Mouse (Mus musculus): Measurements from ENCODE around the gene Rps8. TPM values are rescaled to one million over a fixed set of nuclear protein-coding genes. Genes with fewer than 3 reads are reported as not detected.

The Rps8 gene
- polyA plus RNA-seq, 1 experiment from 2014 or later: 829 TPM

- WGBS: 62% methylated on average over 16 of the region's 17 CpGs
Measured at GRCm38 (mm10) chr4:117138295-117139216, 17.5 kb downstream of the Rps8 start.

DNA sequence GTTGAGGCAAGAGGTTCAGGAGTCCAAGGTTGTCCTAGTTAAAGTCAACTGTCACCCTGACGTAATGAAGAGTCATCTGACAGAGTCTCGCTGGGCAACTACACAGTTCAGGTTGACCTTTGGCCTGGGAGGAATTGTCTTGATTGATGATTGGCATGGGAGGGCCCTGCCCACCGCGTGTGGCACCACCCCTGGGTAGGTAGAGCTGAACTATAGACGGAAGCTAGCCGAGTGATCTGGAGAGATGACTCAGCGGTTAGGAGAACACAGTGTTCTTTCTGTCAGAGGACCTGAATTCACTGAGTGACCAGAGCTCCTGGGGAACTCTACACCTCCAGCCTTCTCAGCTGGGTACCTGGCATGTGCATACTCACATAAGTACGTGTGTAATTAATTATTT, 20.0 kb downstream of the Rps8 start:
- Histone ChIP-seq H3K36me3 (ENCODE audit: control insufficient read depth, insufficient read depth, low read length) (no peaks in the 10 kb centered on the region), H3K4me3 (replicated peaks; ENCODE audit: low read length) (no peak overlapping the region), H3K9me3 (replicated peaks; ENCODE audit: control insufficient read depth, low read length) (no peaks in the 10 kb centered on the region), H3K4me1 (ENCODE audit: control insufficient read depth, insufficient read depth, low read length) (peaks cover 13% of the 10 kb centered on the region), H3K27ac (ENCODE audit: low read length) (peak overlapping the region; percentile 85), H3K4me2 (ENCODE audit: low read depth, low read length) (no peak overlapping the region), H3K9ac (ENCODE audit: low read length) (no peak overlapping the region), H3K27me3 (ENCODE audit: control insufficient read depth, insufficient read depth, low read length) (0 out of 2 replicates have a peak, but pooled peaks cover 4% of the 10 kb centered on the region)
- ATAC-seq (ENCODE audit: insufficient read depth, low FRiP score): peak; percentile 69; the same call in 1 of the 2 replicates
- WGBS: 23% methylated on average over 8 of the region's 8 CpGs

More at GRCm38 (mm10) chr4:117138295-117139216, 17.5 kb downstream of the Rps8 start:
- no peak overlapping the region for H3K9ac ChIP-seq (ENCODE audit: low read length)
- H3K9me3 ChIP-seq (replicated peaks; ENCODE audit: control insufficient read depth, low read length): no peaks in the 10 kb centered on the region
- peaks cover 6% of the 10 kb centered on the region; the same call in 1 of the 2 replicates for H3K4me1 ChIP-seq (ENCODE audit: control insufficient read depth, insufficient read depth, low read length)
- ATAC-seq (ENCODE audit: insufficient read depth, low FRiP score): no peak
- no peaks in the 10 kb centered on the region for H3K27me3 ChIP-seq (ENCODE audit: control insufficient read depth, insufficient read depth, low read length)
- no peak overlapping the region for H3K4me3 ChIP-seq (replicated peaks; ENCODE audit: low read length)
- H3K36me3 ChIP-seq (ENCODE audit: control insufficient read depth, insufficient read depth, low read length): no peaks in the 10 kb centered on the region
- no peak overlapping the region for H3K4me2 ChIP-seq (ENCODE audit: low read depth, low read length)
- no peak overlapping the region for H3K27ac ChIP-seq (ENCODE audit: low read length)

DNA sequence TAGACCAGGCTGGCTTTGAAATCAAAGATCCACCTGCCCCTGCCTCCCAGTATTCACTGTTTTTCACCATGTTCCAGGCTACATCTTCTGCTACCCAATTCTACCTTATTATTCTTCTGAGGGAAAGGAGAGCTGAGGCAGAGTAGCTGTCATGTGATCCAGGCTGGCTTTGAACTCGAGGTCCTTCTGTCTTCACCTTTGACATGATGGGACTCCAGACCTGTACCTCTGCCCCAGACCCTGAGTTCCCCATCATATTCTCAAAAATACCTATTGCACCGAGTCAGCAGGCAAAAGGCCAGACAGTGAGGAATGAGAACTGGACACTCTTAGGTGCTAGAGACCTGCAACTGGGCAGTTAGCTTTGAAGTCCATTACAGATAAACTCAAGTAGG, 21.4 kb downstream of the Rps8 start:
- Histone ChIP-seq H3K27ac (ENCODE audit: low read length) (no peak overlapping the region), H3K9me3 (replicated peaks; ENCODE audit: control insufficient read depth, low read length) (no peaks in the 10 kb centered on the region), H3K4me1 (ENCODE audit: control insufficient read depth, insufficient read depth, low read length) (peaks cover 13% of the 10 kb centered on the region), H3K4me3 (replicated peaks; ENCODE audit: low read length) (no peak overlapping the region), H3K27me3 (ENCODE audit: control insufficient read depth, insufficient read depth, low read length) (0 out of 2 replicates have a peak, but pooled peaks cover 4% of the 10 kb centered on the region), H3K36me3 (ENCODE audit: control insufficient read depth, insufficient read depth, low read length) (no peaks in the 10 kb centered on the region), H3K9ac (ENCODE audit: low read length) (peak overlapping the region; percentile 61), H3K4me2 (ENCODE audit: low read depth, low read length) (no peak overlapping the region)
- 26% methylated on average over 2 of the region's 2 CpGs for WGBS
- ATAC-seq (ENCODE audit: insufficient read depth, low FRiP score): no peak

- H3K9ac ChIP-seq (ENCODE audit: low read length): peak within 1 kb of the TSS; percentile 91
- peak within 1 kb of the TSS; percentile 61 for H3K4me3 ChIP-seq (replicated peaks; ENCODE audit: low read length)
- H3K4me1 ChIP-seq (ENCODE audit: control insufficient read depth, insufficient read depth, low read length): peaks cover 13% of the 10 kb centered on the region
- WGBS: 2% methylated on average over 48 of the region's 48 CpGs
- H3K9me3 ChIP-seq (replicated peaks; ENCODE audit: control insufficient read depth, low read length): no peaks in the 10 kb centered on the region
- 0 out of 2 replicates have a peak, but pooled peaks cover 4% of the 10 kb centered on the region for H3K27me3 ChIP-seq (ENCODE audit: control insufficient read depth, insufficient read depth, low read length)
- H3K4me2 ChIP-seq (ENCODE audit: low read depth, low read length): peak within 1 kb of the TSS; percentile 93
- H3K36me3 ChIP-seq (ENCODE audit: control insufficient read depth, insufficient read depth, low read length): no peaks in the 10 kb centered on the region
- peak; percentile 91 for ATAC-seq (ENCODE audit: insufficient read depth, low FRiP score)
- H3K27ac ChIP-seq (ENCODE audit: low read length): peak within 1 kb of the TSS; percentile 26; the same call in 1 of the 2 replicates
Measured at GRCm38 (mm10) chr4:117133817-117134600, 22.0 kb downstream of the Rps8 start, which contains the start of gene Plk3. Gene Plk3 (minus strand): TSS chr4:117133963.

- H3K4me2 ChIP-seq (ENCODE audit: low read depth, low read length): peak overlapping the region; percentile 93
- no peaks in the 10 kb centered on the region for H3K9me3 ChIP-seq (replicated peaks; ENCODE audit: control insufficient read depth, low read length)
- 0 out of 2 replicates have a peak, but pooled peaks cover 4% of the 10 kb centered on the region for H3K27me3 ChIP-seq (ENCODE audit: control insufficient read depth, insufficient read depth, low read length)
- peaks cover 5% of the 10 kb centered on the region; the same call in 1 of the 2 replicates for H3K36me3 ChIP-seq (ENCODE audit: control insufficient read depth, insufficient read depth, low read length)
- peaks cover 13% of the 10 kb centered on the region for H3K4me1 ChIP-seq (ENCODE audit: control insufficient read depth, insufficient read depth, low read length)
- H3K27ac ChIP-seq (ENCODE audit: low read length): no peak overlapping the region
- H3K4me3 ChIP-seq (replicated peaks; ENCODE audit: low read length): peak overlapping the region; percentile 61
- H3K9ac ChIP-seq (ENCODE audit: low read length): peak overlapping the region; percentile 91
- WGBS: under 1% methylated on average over 42 of the region's 42 CpGs
- ATAC-seq (ENCODE audit: insufficient read depth, low FRiP score): peak; percentile 0; the same call in 1 of the 2 replicates
Measured at GRCm38 (mm10) chr4:117133366-117133796, 22.7 kb downstream of the Rps8 start.

GRCm38 (mm10) chr4:117132794-117133143, 23.3 kb downstream of the Rps8 start:
- H3K4me1 ChIP-seq (ENCODE audit: control insufficient read depth, insufficient read depth, low read length): peaks cover 13% of the 10 kb centered on the region
- no peak for ATAC-seq (ENCODE audit: insufficient read depth, low FRiP score)
- H3K9ac ChIP-seq (ENCODE audit: low read length): peak overlapping the region; percentile 91
- H3K27me3 ChIP-seq (ENCODE audit: control insufficient read depth, insufficient read depth, low read length): 0 out of 2 replicates have a peak, but pooled peaks cover 4% of the 10 kb centered on the region
- no peaks in the 10 kb centered on the region for H3K9me3 ChIP-seq (replicated peaks; ENCODE audit: control insufficient read depth, low read length)
- peaks cover 7% of the 10 kb centered on the region; the same call in 1 of the 2 replicates for H3K36me3 ChIP-seq (ENCODE audit: control insufficient read depth, insufficient read depth, low read length)
- 25% methylated on average over 11 of the region's 11 CpGs for WGBS
- H3K4me2 ChIP-seq (ENCODE audit: low read depth, low read length): peak overlapping the region; percentile 93
- peak overlapping the region; percentile 61 for H3K4me3 ChIP-seq (replicated peaks; ENCODE audit: low read length)
- no peak overlapping the region for H3K27ac ChIP-seq (ENCODE audit: low read length)

GRCm38 (mm10) chr4:117131890-117132793, 23.9 kb downstream of the Rps8 start:
- no peaks in the 10 kb centered on the region for H3K9me3 ChIP-seq (replicated peaks; ENCODE audit: control insufficient read depth, low read length)
- ATAC-seq (ENCODE audit: insufficient read depth, low FRiP score): no peak
- H3K27ac ChIP-seq (ENCODE audit: low read length): no peak overlapping the region
- peaks cover 13% of the 10 kb centered on the region for H3K4me1 ChIP-seq (ENCODE audit: control insufficient read depth, insufficient read depth, low read length)
- peak overlapping the region; percentile 91; the same call in 1 of the 2 replicates for H3K9ac ChIP-seq (ENCODE audit: low read length)
- 0 out of 2 replicates have a peak, but pooled peaks cover 4% of the 10 kb centered on the region for H3K27me3 ChIP-seq (ENCODE audit: control insufficient read depth, insufficient read depth, low read length)
- H3K4me2 ChIP-seq (ENCODE audit: low read depth, low read length): peak overlapping the region; percentile 93
- 40% methylated on average over 7 of the region's 7 CpGs for WGBS
- H3K36me3 ChIP-seq (ENCODE audit: control insufficient read depth, insufficient read depth, low read length): peaks cover 7% of the 10 kb centered on the region; the same call in 1 of the 2 replicates
- H3K4me3 ChIP-seq (replicated peaks; ENCODE audit: low read length): peak overlapping the region; percentile 61

- peaks cover 7% of the 10 kb centered on the region; the same call in 1 of the 2 replicates for H3K36me3 ChIP-seq (ENCODE audit: control insufficient read depth, insufficient read depth, low read length)
- WGBS: 69% methylated on average over 6 of the region's 6 CpGs
Measured at GRCm38 (mm10) chr4:117131198-117131597, 24.8 kb downstream of the Rps8 start.

More at GRCm38 (mm10) chr4:117131198-117131597, 24.8 kb downstream of the Rps8 start:
- no peak overlapping the region for H3K4me3 ChIP-seq (replicated peaks; ENCODE audit: low read length)
- H3K27ac ChIP-seq (ENCODE audit: low read length): no peak overlapping the region
- no peaks in the 10 kb centered on the region for H3K9me3 ChIP-seq (replicated peaks; ENCODE audit: control insufficient read depth, low read length)
- no peak overlapping the region for H3K9ac ChIP-seq (ENCODE audit: low read length)
- no peak overlapping the region for H3K4me2 ChIP-seq (ENCODE audit: low read depth, low read length)
- H3K4me1 ChIP-seq (ENCODE audit: control insufficient read depth, insufficient read depth, low read length): peaks cover 17% of the 10 kb centered on the region
- ATAC-seq (ENCODE audit: insufficient read depth, low FRiP score): no peak
- H3K27me3 ChIP-seq (ENCODE audit: control insufficient read depth, insufficient read depth, low read length): 0 out of 2 replicates have a peak, but pooled peaks cover 4% of the 10 kb centered on the region
